Mouse (Mus musculus) erythroblast, embryonic 14.5 days (primary cell): ENCODE results near the gene Dnah3. TPM values are rescaled to one million over a fixed set of nuclear protein-coding genes. Genes with fewer than 3 reads are reported as not detected.

Experiments
- H3K27me3 ChIP-seq: 2 replicates; pipeline ENCODE4 v1.6.1; 2012; ENCODE audit warnings: inconsistent platforms; ENCODE audit not compliant: control insufficient read depth
- H3K36me3 ChIP-seq: 2 replicates; pipeline ENCODE4 v1.6.1; 2012; ENCODE audit warnings: mild to moderate bottlenecking, inconsistent platforms; ENCODE audit not compliant: control insufficient read depth
- H3K4me1 ChIP-seq: 2 replicates; pipeline ENCODE4 v1.6.1; 2012; ENCODE audit warnings: inconsistent platforms; ENCODE audit not compliant: control insufficient read depth
- H3K4me3 ChIP-seq: replicated peaks from 2 replicates; pipeline ENCODE3; 2012; ENCODE audit warnings: moderate library complexity, mild to moderate bottlenecking, inconsistent platforms
- H3K9me3 ChIP-seq: 2 replicates; pipeline ENCODE4 v1.6.1; 2012; ENCODE audit warnings: low read length, inconsistent platforms, mixed read lengths; ENCODE audit not compliant: control insufficient read depth
- GATA1 ChIP-seq: IDR thresholded peaks from 2 replicates; pipeline ENCODE4 v1.6.1; 2012; ENCODE audit warnings: low read length, inconsistent platforms, mixed read lengths
- TAL1 ChIP-seq: IDR thresholded peaks from 3 replicates; pipeline ENCODE4 v1.6.1; 2012; ENCODE audit warnings: low read length, inconsistent platforms, mixed read lengths
- polyA plus RNA-seq: library from polyadenylated mRNA; stranded (reverse); fragments of >175 nt; gene quantifications from 2 replicates; pipeline ENCODE4 v1.2.3, GENCODE M21; 2012

Gene Dnah3
- polyA plus RNA-seq, 1 experiment, result 0.02 TPM

DNA sequence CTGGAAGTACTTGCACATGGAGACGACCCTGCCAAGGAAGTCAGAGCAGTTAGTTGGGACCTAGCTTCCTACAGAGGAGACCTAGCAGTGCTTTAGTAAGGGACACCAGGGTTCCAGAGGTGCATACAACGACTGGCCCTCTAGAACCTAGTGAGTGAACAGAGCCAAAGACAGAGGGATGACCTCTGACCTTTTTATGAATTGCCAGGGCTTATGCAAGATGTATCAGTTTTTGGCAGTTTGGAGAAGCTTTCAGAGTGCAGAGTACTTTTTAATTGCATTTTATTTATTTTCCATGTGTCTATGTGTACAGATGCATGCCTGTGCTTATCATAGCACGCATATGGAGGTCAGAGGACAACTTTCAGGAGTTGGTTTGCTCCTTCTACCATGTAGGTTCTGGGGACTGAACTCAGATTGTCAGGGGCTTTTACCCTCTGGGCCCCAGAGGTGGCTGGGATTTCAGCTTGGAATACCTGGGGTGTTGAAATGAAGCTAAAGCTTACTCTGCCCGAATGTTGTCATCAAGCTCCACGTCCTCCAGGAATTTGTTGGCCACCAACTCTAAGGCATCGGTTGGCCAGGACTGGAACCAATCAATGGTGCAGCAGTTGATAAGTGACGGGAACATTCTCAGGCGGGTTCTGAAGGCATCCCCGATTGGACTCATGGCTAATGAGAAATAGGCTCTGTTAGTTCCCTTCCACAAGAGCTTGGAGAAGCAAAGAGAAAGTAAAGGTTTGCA is 129.3 kb downstream of the Dnah3 start:
- Histone ChIP-seq H3K36me3 (no peaks in the 10 kb centered on the region), H3K9me3 (no peaks in the 10 kb centered on the region)
- TF ChIP-seq GATA1, result no peak
- no peak for TF ChIP-seq TAL1

DNA sequence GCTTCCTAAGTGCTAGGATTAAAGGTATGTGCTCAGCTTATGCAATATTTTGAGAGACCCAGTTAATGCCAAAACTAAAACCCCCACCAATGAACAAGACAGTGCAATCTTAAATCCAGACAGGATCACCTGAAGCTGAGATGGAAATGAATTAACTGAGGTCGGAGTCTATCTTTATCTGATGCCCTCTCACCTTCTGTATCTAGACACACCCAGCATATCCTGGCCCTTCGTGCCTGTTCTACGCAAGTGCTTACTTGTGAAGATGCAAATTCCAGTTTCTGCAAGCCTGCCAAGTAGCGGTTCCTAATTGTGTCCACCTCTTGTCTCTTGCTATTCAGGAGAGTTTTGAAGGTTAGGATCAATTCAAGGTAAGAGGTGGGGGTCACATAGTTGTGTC is 129.9 kb downstream of the Dnah3 start:
- no peak overlapping the region for H3K4me3 ChIP-seq
- no peaks in the 10 kb centered on the region for H3K27me3 ChIP-seq
- no peaks in the 10 kb centered on the region for H3K36me3 ChIP-seq
- H3K4me1 ChIP-seq, result no peaks in the 10 kb centered on the region
- TF ChIP-seq GATA1, result no peak
- TF ChIP-seq TAL1, result no peak
- no peaks in the 10 kb centered on the region for H3K9me3 ChIP-seq

More for the DNA sequence above, 129.3 kb downstream of the Dnah3 start:
- H3K4me3 ChIP-seq, result no peak overlapping the region
- H3K4me1 ChIP-seq, result no peaks in the 10 kb centered on the region
- no peaks in the 10 kb centered on the region for H3K27me3 ChIP-seq

DNA sequence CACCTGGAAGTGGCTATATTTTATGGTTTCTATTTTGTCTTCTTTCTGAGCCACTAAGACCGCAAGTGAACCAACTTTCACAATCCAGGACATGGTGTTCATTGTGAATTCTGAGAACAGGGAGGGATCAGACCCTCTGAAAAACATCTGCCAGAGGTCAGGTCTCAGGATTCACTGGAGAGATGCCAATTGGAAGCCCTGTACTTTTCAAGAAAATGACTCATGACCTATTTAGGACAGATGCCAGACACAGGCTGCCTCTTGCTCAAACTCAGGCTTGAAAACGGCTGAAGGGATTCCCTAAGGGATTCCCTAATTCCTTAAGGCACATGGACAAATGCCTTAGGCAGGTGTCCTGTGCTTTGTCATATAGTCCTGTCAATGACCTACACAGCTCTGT is 134.0 kb downstream of the Dnah3 start:
- TF ChIP-seq GATA1 (no peak), TAL1 (no peak)
- Histone ChIP-seq H3K4me1 (no peaks in the 10 kb centered on the region), H3K36me3 (no peaks in the 10 kb centered on the region), H3K9me3 (no peaks in the 10 kb centered on the region), H3K4me3 (no peak overlapping the region), H3K27me3 (no peaks in the 10 kb centered on the region)

DNA sequence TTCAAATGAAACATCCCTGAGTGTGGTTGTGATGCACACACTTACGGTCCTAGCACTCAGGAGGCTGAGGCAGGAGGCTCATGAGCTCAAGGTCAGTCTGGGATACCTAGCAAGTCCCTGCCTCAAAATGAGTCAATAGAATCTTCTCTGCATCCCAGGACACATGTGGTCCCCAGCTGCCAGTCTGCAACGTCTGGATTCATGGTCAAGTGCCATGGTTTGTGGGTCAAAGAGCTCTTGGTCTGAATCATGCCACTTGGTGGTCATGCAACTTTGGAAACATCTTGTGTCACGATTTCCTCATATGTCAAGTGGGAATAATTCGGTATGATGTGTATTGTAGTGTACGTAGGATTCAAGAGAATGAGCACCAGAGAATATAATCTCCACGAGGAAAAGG is 134.5 kb downstream of the Dnah3 start:
- Histone ChIP-seq H3K9me3 (no peaks in the 10 kb centered on the region), H3K4me3 (no peak overlapping the region), H3K4me1 (no peaks in the 10 kb centered on the region), H3K27me3 (no peaks in the 10 kb centered on the region), H3K36me3 (no peaks in the 10 kb centered on the region)
- TF ChIP-seq GATA1 (no peak), TAL1 (no peak)

DNA sequence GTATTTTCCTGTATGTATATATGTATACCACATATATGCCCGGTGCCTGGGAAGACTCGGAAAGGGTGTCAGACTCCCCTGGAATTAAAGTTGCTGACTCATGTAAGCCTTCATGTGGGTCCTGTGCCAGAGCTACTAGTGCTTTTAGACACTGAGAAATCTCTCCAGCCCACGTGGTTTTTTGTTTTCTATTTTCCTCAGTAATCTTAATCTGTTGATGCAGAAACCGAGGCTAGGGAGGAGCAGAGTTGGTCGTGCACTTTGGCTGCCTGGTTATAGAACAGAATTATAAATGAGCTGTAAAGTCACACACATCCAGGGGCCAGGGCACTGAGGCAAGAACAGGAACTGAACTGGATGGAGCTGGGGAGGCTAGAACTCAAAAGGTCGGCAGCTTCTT is 135.1 kb downstream of the Dnah3 start:
- H3K4me1 ChIP-seq, result no peaks in the 10 kb centered on the region
- no peaks in the 10 kb centered on the region for H3K36me3 ChIP-seq
- TF ChIP-seq GATA1 (no peak), TAL1 (no peak)
- H3K9me3 ChIP-seq, result no peaks in the 10 kb centered on the region
- H3K4me3 ChIP-seq, result no peak overlapping the region
- no peaks in the 10 kb centered on the region for H3K27me3 ChIP-seq

DNA sequence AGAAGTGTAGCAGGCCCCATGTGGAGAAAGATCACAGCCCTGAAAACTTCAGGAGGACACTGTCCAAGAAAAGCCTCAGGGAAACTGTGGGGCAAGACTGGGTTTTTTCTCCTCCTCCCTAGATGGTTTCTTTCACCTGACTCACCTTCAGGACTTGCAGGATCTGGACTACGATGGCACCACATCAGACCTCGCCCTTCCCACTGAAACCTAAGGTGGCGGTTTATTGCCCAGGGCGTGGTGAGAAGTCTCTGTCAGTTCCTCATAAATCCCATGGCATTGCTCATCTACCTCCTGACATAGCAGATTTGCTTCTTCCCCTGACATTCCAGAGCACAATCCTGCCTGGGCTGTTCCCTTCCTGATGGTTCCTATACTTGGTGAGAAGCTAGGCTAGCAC is 135.6 kb downstream of the Dnah3 start:
- TF ChIP-seq GATA1, result no peak
- no peak for TF ChIP-seq TAL1
- H3K4me3 ChIP-seq, result no peak overlapping the region
- H3K9me3 ChIP-seq, result no peaks in the 10 kb centered on the region
- H3K27me3 ChIP-seq, result no peaks in the 10 kb centered on the region
- no peaks in the 10 kb centered on the region for H3K36me3 ChIP-seq
- no peaks in the 10 kb centered on the region for H3K4me1 ChIP-seq

DNA sequence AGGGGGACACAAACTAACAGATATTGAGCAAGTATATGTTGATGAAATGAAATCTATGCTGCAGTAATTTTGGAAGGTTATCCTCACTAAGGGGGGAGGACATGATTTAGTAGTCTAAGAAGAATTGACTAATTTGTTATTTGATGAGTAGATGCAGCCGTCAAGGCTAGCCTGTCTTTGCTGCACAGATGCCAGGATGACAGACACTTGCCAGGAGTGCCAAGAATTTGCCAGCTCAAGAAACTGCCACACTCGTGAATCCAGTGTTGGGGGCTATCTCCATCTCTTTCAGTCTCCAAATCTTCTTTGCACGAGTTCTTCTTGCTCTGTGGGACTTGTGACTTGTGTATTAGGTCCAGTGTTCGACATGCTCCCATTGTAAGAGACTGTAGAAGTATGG is 136.0 kb downstream of the Dnah3 start:
- H3K9me3 ChIP-seq, result no peaks in the 10 kb centered on the region
- H3K27me3 ChIP-seq, result no peaks in the 10 kb centered on the region
- no peaks in the 10 kb centered on the region for H3K36me3 ChIP-seq
- H3K4me3 ChIP-seq, result no peak overlapping the region
- no peak for TF ChIP-seq TAL1
- TF ChIP-seq GATA1, result no peak
- H3K4me1 ChIP-seq, result no peaks in the 10 kb centered on the region

DNA sequence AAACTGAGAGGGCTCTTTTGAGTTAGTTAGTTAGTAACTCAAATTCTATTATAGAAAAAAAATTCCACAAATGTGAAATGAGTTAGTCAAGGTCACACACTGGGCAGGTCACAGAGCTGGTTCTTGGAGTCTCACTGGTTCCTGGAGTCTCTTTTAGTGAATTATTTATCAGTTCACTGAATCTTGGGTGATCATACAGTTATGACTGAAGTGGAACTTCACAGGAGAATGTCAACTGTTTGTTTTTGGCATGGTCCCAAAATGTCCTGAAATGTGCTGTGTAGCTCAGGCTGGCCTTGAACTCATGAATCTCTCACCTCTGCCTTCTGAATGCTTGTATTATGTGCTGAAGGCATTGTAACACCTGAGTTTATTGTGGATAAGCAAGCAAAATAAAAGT is 137.7 kb downstream of the Dnah3 start:
- Histone ChIP-seq H3K36me3 (no peaks in the 10 kb centered on the region), H3K27me3 (no peaks in the 10 kb centered on the region), H3K9me3 (no peaks in the 10 kb centered on the region), H3K4me3 (no peak overlapping the region), H3K4me1 (no peaks in the 10 kb centered on the region)
- TF ChIP-seq GATA1, result no peak
- no peak for TF ChIP-seq TAL1

DNA sequence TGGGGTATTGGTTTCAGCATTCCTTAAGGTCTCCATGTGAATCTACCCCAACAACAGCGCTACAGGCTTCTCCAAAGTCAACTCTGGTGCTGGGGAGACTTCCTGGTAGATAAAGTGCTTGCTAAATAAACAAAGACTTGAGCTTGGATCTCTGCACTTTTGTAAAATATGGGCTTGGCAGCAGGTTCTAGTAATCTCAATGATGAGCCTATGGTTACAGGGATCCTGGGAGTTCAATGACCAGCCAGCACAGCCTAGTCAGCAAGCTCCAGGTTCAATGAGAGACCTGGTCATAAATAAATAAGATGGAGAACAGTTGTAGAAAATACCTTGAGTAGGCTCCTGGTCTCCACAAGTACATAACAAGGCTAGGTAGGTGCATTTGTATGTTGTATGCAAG is 141.0 kb downstream of the Dnah3 start:
- Histone ChIP-seq H3K4me3 (no peak overlapping the region), H3K9me3 (no peaks in the 10 kb centered on the region), H3K27me3 (no peaks in the 10 kb centered on the region), H3K4me1 (no peaks in the 10 kb centered on the region), H3K36me3 (no peaks in the 10 kb centered on the region)
- TF ChIP-seq GATA1 (no peak), TAL1 (no peak)

DNA sequence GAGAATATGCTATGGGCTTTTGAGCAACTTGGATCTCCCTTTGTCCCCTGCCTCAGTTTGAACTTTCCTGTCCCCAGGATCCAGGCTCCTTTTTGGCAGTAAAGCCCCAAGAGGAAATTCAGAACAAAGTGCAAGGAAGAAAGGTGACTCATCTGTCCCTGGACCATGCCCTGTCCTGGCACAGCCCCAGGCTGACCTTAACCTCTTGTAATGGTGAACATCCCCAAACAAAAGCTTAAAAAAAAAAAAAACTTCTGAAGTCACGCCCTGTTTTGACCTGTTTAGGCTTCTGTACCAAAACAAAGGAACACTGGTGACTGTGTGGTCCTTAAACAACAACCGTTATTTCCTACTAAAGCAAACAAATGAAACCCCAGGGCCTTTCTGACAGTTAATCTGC is 153.5 kb downstream of the Dnah3 start:
- H3K36me3 ChIP-seq, result no peaks in the 10 kb centered on the region
- H3K4me3 ChIP-seq, result no peak overlapping the region
- no peaks in the 10 kb centered on the region for H3K4me1 ChIP-seq
- H3K9me3 ChIP-seq, result no peaks in the 10 kb centered on the region
- TF ChIP-seq GATA1 (no peak), TAL1 (no peak)
- no peaks in the 10 kb centered on the region for H3K27me3 ChIP-seq
